Mouse (Mus musculus): ENCODE measurements around the gene Kcnj15.

The Kcnj15 gene

GRCm38 (mm10) chr16:95245499-95245898 lies 11.9 kb upstream of the Kcnj15 start:
- DNase-seq (ENCODE audit: low read depth) = no peak

- DNase-seq (ENCODE audit: low read depth) = no peak
These were observed 8.7 kb upstream of the Kcnj15 start for GRCm38 (mm10) chr16:95248646-95249045.

DNA sequence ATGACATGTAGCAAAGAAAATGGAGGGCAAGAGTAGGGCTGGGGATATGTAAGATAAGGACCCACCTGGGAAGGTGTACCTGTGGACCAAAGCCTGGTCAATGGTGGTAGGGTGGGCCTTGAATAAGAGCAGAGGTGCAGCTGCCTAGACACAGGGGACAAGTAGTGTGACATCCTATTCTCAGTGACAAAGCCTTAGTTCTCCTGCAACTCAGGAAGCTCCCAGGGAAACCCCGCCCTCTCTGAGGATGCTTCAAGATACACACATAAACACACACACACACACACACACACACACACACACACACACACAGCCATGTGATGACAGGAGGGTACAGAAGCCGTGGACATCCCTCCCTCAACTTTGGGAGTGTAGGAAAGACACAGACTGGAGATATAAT lies 710 bp upstream of the Kcnj15 start:
- DNase-seq (ENCODE audit: low read depth) = no peak

- no peak for DNase-seq (ENCODE audit: low read depth)
These were observed 742 bp downstream of the Kcnj15 start for GRCm38 (mm10) chr16:95258100-95258499.

- DNase-seq (ENCODE audit: low read depth) = no peak
These were observed 2.1 kb downstream of the Kcnj15 start for GRCm38 (mm10) chr16:95259505-95259904.

DNA sequence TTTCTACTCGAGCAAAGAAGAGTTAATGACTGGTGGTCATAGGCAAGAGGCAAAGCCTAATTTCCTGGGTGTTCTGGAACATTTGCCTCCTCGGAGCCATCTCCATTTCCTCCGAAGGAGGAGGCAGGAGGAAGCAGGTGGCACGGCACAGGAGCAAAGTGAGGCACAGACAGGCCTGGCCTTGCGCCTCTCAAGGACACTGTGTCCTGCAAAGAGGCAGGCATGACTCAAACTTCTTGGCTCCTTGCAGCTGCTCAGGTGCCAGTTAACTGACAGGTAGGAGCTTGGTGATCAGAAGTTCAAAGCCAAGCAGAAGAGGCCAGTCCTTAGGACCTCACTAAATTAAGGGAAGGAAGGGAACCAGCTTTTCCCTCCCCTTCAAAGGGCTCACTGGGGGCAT lies 3.3 kb downstream of the Kcnj15 start:
- no peak for DNase-seq (ENCODE audit: low read depth)

- DNase-seq (ENCODE audit: low read depth) = no peak
These were observed 4.4 kb downstream of the Kcnj15 start for GRCm38 (mm10) chr16:95261807-95262206.

DNA sequence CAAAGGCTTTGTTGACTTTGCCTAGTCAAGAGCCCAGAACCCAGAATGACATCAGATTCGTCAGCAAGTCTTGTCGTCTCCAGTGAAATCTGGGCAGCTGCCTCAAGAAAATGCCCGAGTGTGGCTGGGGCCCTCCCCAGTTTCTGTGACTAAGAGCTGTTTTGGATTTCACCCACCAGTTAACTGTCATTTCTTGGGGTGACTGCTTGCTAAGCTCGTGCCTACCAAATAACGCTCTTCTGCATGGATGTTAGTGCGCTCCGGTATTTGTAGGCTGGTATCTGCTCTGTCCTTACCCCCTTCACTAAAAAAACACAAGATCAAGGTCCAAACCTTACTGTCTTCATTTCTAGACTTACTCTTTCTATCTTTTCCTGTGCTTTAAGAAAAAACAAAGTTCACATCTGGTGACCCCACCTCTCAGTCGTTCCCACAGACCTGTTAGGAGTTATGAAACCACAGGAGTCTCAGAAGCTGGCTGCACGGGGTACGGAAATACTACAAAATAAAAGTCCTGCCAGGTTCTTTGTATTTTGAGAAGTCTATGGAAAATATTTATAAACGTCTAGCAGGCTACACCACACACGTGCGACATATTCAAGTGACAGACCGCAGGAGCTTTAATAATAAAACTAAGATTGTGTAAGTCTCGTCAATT lies 5.5 kb downstream of the Kcnj15 start:
- DNase-seq (ENCODE audit: low read depth) = peak; percentile 91

DNA sequence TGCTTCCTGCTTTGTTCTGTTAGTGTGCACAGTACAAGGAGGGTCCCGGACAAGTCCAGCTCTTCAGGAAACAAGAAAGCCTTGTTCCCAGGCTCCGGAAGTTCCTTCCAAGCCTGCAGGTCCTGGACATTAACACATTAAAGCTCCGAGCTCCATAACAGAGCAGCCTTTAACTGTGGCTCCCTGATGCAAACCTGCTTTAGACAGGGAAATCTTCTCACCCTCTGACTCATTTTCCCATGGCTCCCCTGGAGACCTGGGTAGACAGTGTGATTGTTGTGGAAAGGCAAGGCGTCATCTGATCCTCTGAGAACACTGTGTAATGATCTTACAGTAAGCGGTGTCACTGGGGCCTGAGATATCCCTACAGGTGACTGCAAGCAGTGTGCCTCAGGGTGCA lies 7.0 kb downstream of the Kcnj15 start:
- no peak for DNase-seq (ENCODE audit: low read depth)

DNA sequence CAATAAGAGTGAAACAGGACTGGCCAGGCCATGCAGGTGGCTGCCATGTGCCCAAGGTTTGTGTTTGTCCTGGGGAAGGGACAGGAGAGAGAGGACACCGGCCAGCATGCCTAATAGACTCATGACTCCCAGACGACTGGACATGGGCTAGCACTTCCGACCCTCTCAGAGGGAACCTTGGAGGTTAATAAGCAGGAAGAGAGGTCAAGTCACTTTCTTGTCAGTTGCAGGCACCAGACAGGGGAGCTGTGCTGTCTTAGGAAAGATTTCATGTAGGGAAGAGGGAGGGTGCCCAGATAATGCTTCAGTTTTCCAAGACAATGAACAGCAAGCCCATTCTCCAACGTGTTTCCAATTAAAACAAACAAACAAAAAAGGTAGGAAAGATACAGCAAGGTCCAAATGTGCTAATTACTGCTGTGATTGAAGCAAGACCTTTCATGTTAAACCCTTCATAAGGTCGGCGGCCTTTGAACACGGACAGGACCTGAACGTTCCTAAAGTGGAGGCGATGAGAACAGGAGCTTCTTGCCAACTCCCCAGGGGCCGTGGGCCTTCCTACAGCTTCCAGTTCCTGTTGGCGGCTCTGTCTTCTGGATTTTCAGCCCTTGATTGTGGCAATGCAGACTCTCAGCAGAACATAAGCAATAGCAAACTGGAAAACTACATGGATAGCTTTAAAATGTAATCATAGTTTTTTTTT lies 10.3 kb downstream of the Kcnj15 start:
- DNase-seq (ENCODE audit: low read depth) = no peak

- no peak for DNase-seq (ENCODE audit: low read depth)
These were observed 12.3 kb downstream of the Kcnj15 start for GRCm38 (mm10) chr16:95269610-95270009.

DNA sequence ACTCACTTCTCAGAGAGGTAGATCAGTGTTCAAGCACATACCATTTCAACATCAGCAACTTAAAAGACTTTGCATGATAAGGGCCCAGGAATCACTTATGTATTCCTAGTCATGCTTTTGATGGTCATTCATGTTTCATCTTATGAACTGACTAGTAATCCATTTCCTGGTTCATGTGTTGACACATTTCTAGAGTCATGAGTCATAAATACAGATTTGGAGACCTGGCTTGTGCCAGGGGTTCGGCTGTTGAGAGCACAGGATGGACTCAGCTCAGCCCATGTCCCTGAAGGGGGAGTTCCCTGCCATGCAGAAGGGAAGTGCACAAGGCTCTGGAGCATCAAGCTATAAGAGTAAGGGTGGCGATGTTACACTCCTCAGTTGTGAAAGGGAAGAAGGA lies 15.7 kb downstream of the Kcnj15 start:
- no peak for DNase-seq (ENCODE audit: low read depth)

- DNase-seq (ENCODE audit: low read depth) = no peak
These were observed 18.6 kb downstream of the Kcnj15 start for GRCm38 (mm10) chr16:95275713-95276502.

- DNase-seq (ENCODE audit: low read depth) = no peak
These were observed 21.7 kb downstream of the Kcnj15 start for GRCm38 (mm10) chr16:95279015-95279414.

DNA sequence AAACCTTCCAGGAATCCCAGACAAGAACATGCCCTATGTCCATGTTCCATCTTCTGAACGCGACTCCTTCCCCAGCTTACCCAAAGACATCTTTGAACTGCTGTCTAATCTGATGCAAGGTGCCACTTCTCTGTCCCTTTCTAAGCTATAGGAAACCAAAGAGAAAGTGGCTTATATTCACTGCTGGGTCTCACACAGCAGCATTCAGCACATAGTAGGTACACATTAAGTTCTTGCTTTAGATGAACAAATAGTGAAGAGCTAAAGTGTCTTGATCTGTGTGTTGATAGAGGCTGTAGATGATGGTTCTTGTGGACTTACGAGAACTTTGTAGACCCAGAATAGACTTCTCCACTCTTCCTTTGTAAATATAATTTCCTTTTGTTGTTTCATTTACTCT lies 23.0 kb downstream of the Kcnj15 start:
- DNase-seq (ENCODE audit: low read depth) = no peak

DNA sequence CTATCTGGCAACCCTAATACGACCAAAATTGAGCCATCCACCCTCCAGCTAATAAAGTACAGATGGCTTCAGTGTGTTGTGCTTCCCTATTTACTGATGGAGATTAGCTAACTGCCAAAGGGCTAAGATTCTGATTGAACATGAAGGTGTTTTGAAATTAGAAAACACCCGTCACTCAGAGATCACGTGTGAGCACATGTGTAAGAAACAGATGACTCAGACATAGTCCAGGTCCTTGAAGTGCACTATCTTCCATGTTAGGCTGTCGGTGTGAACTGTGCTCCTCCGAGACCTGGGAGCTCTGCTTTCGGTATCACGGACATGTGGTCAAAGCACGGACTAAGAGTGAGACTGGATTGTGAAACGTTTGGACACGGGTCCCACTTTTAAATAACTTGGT lies 26.0 kb downstream of the Kcnj15 start:
- no peak for DNase-seq (ENCODE audit: low read depth)

GRCm38 (mm10) chr16:95284085-95284727 lies 26.8 kb downstream of the Kcnj15 start:
- DNase-seq (ENCODE audit: low read depth) = peak; percentile 79

DNA sequence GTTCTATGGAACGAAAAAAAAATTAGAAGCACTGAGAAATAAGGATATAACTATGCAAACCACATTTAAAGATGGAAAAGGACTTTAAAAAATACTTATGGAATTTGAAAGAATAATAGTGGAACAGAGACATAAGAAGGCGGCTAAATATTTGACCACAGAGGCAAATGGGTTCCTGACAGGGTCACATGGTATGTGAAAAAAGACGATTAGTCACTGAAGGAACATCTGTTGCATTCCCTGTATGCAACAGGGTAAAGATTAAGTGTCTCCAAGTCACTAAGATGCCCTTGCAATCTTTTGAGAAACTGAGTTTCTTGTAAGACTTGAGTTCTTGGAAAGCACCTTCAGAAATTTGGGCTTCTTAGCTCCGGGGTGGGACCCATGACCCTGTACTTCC lies 27.7 kb downstream of the Kcnj15 start:
- no peak for DNase-seq (ENCODE audit: low read depth)

- DNase-seq (ENCODE audit: low read depth) = no peak
These were observed 28.4 kb downstream of the Kcnj15 start for GRCm38 (mm10) chr16:95285767-95286166.

DNA sequence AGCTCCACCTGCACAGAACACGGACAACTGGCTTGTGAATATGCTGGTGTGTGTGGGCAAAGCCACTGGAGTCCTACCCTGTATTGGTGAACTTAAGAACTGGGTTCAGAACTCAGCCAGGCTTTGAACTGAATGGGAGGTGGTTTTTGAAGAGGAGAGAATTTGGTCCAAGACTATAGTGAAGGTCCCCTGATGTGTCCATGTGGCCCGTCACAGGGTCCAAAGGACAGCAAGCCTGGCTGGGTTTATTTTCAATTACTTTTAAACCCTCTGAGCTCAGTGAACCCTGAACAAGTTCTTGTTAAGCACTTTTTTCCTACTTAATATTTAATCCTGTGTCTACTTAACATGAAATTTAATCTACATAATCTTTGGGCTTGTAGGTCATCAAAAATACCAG lies 30.3 kb downstream of the Kcnj15 start:
- DNase-seq (ENCODE audit: low read depth) = no peak

DNA sequence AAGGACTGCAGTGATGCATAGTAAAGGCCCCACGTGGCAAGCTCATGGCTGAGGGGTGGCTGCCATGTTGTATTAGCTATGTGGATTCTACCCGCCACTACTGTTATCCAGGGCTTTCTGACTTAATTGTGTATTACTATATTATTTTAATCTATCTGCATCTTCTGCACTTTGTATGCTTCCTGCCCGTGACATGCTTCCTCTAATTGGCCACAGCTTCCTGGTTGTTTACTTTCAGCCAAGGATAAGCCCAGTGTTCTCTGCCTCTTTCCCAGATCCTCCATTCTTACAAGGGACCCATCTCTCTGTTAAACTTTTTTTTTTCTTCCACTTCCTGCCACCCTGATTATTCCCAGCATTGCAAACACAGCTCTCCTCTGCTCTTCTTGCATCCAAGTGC lies 32.0 kb downstream of the Kcnj15 start:
- DNase-seq (ENCODE audit: low read depth) = no peak

- DNase-seq (ENCODE audit: low read depth) = no peak
These were observed 34.2 kb downstream of the Kcnj15 start for GRCm38 (mm10) chr16:95291450-95292101.

All from naive thymus-derived CD4-positive, alpha-beta T cell, adult 2 months (primary cell).